Mouse (Mus musculus) lung, adult 2 months (tissue): ENCODE results near the gene Cwc22. TPM values are rescaled to one million over a fixed set of nuclear protein-coding genes. Genes with fewer than 3 reads are reported as not detected.

Source experiments
- DNase-seq: peaks from one replicate; pipeline ENCODE4 v3.0.0; 2022
- H3K4me1 ChIP-seq: fragments of 200-500 bp; 2 replicates; pipeline ENCODE4 v1.6.1; 2011; ENCODE audit warnings: low read length; ENCODE audit not compliant: control insufficient read depth, insufficient read depth
- H3K4me3 ChIP-seq: fragments of 200-500 bp; replicated peaks from 2 replicates; pipeline ENCODE3; 2011; ENCODE audit warnings: low read depth, mild to moderate bottlenecking, control low read depth, low read length; ENCODE audit errors: extremely low read depth
- CTCF ChIP-seq: fragments of 200-500 bp; IDR thresholded peaks from 2 replicates; pipeline ENCODE4 v1.5.1; 2011; ENCODE audit warnings: mild to moderate bottlenecking, low read length, control low read depth; ENCODE audit not compliant: insufficient read depth
- POLR2A ChIP-seq: fragments of 200-500 bp; IDR thresholded peaks from 2 replicates; pipeline ENCODE4 v1.6.1; 2011; ENCODE audit warnings: low read depth, mild to moderate bottlenecking, control low read depth, low read length, borderline replicate concordance; ENCODE audit errors: extremely low read depth
- WGBS: fragments of 180-500 bp; shearing (Covaris S2); methylation state at CpG from one replicate; pipeline ENCODE4 v1.1.7; 2018; 5-methylcytosine and 5-hydroxymethylcytosine counted together
- polyA plus RNA-seq: library from polyadenylated mRNA; depleted of rRNA; stranded (reverse); fragments of >200 nt; gene quantifications from 2 replicates; pipeline ENCODE4 v1.2.3, GENCODE M21; 2012

Cwc22 gene
- polyA plus RNA-seq, 1 experiment, result 4.9 TPM

GRCm38 (mm10) chr2:77917360-77917734, 28.8 kb downstream of the Cwc22 start:
- Histone ChIP-seq H3K4me3 (no peak overlapping the region), H3K4me1 (no peaks in the 10 kb centered on the region)
- 95% methylated on average over 3 of the region's 3 CpGs for WGBS
- DNase-seq, result no peak
- TF ChIP-seq CTCF (no peak), POLR2A (no peak)

- 80% methylated on average over 8 of the region's 8 CpGs for WGBS
- Histone ChIP-seq H3K4me1 (no peaks in the 10 kb centered on the region), H3K4me3 (no peak overlapping the region)
- no peak for TF ChIP-seq POLR2A
- no peak for TF ChIP-seq CTCF
- DNase-seq, result no peak
These were observed 29.4 kb downstream of the Cwc22 start for GRCm38 (mm10) chr2:77916586-77917359.

- no peak for TF ChIP-seq CTCF
- TF ChIP-seq POLR2A, result no peak
- Histone ChIP-seq H3K4me1 (no peaks in the 10 kb centered on the region), H3K4me3 (no peak overlapping the region)
- no peak for DNase-seq
- 97% methylated on average over 8 of the region's 8 CpGs for WGBS
These were observed 31.0 kb downstream of the Cwc22 start for GRCm38 (mm10) chr2:77915187-77915586.

- 68% methylated on average over 2 of the region's 2 CpGs for WGBS
- DNase-seq, result no peak
- TF ChIP-seq CTCF (no peak), POLR2A (no peak)
- H3K4me3 ChIP-seq, result no peak overlapping the region
- H3K4me1 ChIP-seq, result no peaks in the 10 kb centered on the region
These were observed 32.5 kb downstream of the Cwc22 start for GRCm38 (mm10) chr2:77913628-77914027.

GRCm38 (mm10) chr2:77912197-77912596, 34.0 kb downstream of the Cwc22 start:
- no peak for TF ChIP-seq CTCF
- TF ChIP-seq POLR2A, result no peak
- DNase-seq, result no peak
- no peak overlapping the region for H3K4me3 ChIP-seq
- no peaks in the 10 kb centered on the region for H3K4me1 ChIP-seq
- WGBS, result 88% methylated on average over 4 of the region's 4 CpGs

GRCm38 (mm10) chr2:77911452-77911851, 34.7 kb downstream of the Cwc22 start:
- no peak overlapping the region for H3K4me3 ChIP-seq
- no peak for DNase-seq
- H3K4me1 ChIP-seq, result no peaks in the 10 kb centered on the region
- TF ChIP-seq CTCF (no peak), POLR2A (no peak)
- WGBS, result 89% methylated on average over 2 of the region's 2 CpGs

- 62% methylated on average over 3 of the region's 3 CpGs for WGBS
- TF ChIP-seq POLR2A (no peak), CTCF (no peak)
- no peak for DNase-seq
- no peaks in the 10 kb centered on the region for H3K4me1 ChIP-seq
- H3K4me3 ChIP-seq, result no peak overlapping the region
These were observed 36.0 kb downstream of the Cwc22 start for GRCm38 (mm10) chr2:77910216-77910615.

GRCm38 (mm10) chr2:77907164-77907563, 39.0 kb downstream of the Cwc22 start:
- H3K4me3 ChIP-seq, result no peak overlapping the region
- 91% methylated on average over 3 of the region's 3 CpGs for WGBS
- DNase-seq, result no peak
- H3K4me1 ChIP-seq, result no peaks in the 10 kb centered on the region
- TF ChIP-seq CTCF (no peak), POLR2A (no peak)

GRCm38 (mm10) chr2:77905023-77905422, 41.2 kb downstream of the Cwc22 start:
- Histone ChIP-seq H3K4me1 (no peaks in the 10 kb centered on the region), H3K4me3 (no peak overlapping the region)
- DNase-seq, result no peak
- 81% methylated on average over 7 of the region's 7 CpGs for WGBS
- TF ChIP-seq POLR2A (no peak), CTCF (no peak)

GRCm38 (mm10) chr2:77904495-77904894, 41.7 kb downstream of the Cwc22 start:
- TF ChIP-seq CTCF (no peak), POLR2A (no peak)
- DNase-seq, result no peak
- H3K4me3 ChIP-seq, result no peak overlapping the region
- H3K4me1 ChIP-seq, result no peaks in the 10 kb centered on the region
- 96% methylated on average over 10 of the region's 10 CpGs for WGBS
